Mouse (Mus musculus): ENCODE data around the gene Mob2.

Mob2 gene

DNA sequence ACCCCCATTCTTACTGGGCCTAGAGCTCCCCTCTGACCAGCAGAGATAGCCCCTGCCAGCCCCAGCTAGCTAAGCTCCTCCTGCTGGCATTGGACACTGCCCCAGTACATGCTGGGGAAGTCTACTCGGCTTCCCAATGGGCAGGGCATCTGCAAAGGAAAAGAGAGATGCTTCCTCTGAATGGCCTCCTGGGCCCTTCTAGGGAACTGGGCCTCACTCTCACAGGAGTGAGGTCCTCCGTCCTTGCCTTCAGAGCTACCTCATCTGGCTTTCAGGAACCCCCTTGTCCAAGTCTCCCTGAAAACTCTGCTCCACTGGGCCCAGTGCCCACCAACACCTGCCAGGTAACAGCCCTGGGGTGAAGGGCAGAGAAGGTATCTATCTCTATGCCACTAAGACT lies 20.0 kb upstream of the Mob2 start:
- DNase-seq (ENCODE audit: low spot score in 2 of 2) = no peak

DNA sequence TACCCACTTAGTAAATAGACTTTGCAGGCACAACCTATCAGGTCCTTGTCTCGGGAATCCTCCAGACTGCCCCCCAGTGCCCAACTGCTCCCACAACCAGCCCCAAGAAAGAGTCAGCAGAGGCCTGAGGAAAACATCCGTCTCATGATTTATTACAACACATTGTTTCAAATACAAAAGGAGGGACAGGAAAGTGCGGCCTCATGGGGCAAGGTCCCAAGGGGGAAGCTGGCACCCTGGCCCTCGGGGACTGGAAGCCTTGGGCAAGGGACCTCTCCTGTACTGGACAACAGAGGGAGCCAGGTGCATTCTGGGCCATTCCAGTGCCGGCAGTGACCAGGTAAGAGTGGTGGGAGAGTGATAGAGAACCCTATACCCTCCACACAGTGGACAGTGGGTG lies 18.5 kb upstream of the Mob2 start:
- DNase-seq (ENCODE audit: low spot score in 2 of 2) = no peak

GRCm38 (mm10) chr7:142077138-142077537 lies 16.3 kb upstream of the Mob2 start:
- peak in 1 of 2 experiments; percentile 17 for DNase-seq (ENCODE audit: low spot score in 2 of 2)

GRCm38 (mm10) chr7:142074146-142074886 lies 13.5 kb upstream of the Mob2 start:
- no peak for DNase-seq (ENCODE audit: low spot score in 2 of 2)

DNA sequence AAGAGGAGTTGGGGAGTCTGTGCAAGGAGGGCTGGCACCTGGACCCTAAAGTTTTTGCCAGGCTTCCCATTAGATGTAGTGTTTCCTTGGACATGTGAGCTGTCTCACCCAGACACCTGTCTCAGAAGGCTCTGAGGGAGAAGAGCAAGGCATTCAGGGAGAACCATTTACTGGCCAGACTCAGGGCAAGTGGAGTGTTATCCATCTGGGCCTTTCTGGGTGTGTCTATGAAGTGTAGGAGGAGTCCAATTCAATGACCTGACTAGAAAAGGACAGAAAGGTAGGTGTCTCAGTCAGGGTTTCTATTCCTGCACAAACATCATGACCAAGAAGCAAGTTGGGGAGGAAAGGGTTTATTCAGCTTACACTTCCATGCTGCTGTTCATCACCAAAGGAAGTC lies 10.9 kb upstream of the Mob2 start:
- DNase-seq (ENCODE audit: low spot score in 2 of 2) = no peak

DNA sequence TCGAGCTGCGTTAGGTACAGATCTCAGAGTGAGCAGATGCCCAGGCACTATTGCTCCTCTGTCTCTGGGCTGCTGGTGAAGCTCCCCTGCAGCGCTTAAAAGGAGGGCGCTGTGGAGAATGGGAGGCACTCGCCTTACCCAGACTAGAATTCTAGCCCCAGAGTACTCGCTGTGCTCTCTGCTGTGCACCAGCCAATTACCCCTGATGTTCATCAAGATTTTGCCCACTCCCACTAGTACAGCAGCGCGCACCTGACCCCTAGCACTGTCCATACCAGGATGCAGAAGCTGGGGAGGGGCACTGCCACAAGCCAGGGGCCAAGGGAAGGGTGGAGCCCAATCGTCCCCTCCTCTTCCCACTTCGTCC lies 10.3 kb upstream of the Mob2 start:
- no peak for DNase-seq (ENCODE audit: low spot score in 2 of 2)

- peak; percentile 77 to 78 for DNase-seq (ENCODE audit: low spot score in 2 of 2)
These were observed 9.8 kb upstream of the Mob2 start for GRCm38 (mm10) chr7:142070458-142071211.

- DNase-seq (ENCODE audit: low spot score in 2 of 2) = no peak
These were observed 7.6 kb upstream of the Mob2 start for GRCm38 (mm10) chr7:142068429-142068828.

GRCm38 (mm10) chr7:142060185-142060930 lies 507 bp downstream of the Mob2 start:
- DNase-seq (ENCODE audit: low spot score in 2 of 2) = no peak

DNA sequence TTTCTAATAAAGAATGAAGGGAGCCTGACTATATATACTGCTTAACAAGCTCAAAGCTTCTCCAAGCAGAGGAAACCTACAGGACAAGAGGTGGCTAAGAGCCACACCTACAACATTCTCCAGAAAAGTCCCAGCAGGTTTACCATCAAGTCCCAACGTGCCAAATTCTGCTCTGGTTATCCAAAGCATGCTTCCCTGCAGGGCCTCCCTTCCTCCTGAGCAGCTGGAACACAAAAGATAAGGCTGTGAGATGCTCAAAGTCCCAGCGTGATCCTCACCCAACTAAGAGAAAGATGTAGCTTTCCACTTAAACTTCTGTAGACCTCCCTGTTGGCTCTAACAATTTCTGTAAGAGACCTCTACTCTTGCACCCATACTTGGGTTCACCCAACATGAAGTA lies 1.8 kb downstream of the Mob2 start:
- no peak for DNase-seq (ENCODE audit: low spot score in 2 of 2)

GRCm38 (mm10) chr7:142057121-142057520 lies 3.7 kb downstream of the Mob2 start:
- no peak for DNase-seq (ENCODE audit: low spot score in 2 of 2)

- no peak for DNase-seq (ENCODE audit: low spot score in 2 of 2)
These were observed 4.2 kb downstream of the Mob2 start for GRCm38 (mm10) chr7:142056601-142057061.

DNA sequence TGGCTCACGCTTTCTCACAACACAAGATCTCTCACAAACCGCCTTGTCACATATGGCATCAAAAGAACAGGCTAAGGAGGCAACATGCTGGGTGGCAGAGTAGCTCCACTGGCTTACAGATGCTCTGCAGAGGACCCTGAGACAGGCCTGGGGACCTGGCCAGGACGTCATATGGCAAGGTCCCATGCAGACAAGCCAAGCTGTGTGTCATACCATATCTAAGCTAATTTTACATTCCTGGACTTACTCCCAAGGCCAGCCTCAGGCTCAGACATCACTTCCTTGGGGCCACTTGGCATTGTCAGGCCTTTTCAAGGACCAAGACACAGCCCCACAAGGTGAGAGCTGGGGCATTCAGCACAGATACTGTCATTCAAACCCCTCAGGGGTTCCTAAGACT lies 5.4 kb downstream of the Mob2 start:
- DNase-seq (ENCODE audit: low spot score in 2 of 2) = no peak

DNA sequence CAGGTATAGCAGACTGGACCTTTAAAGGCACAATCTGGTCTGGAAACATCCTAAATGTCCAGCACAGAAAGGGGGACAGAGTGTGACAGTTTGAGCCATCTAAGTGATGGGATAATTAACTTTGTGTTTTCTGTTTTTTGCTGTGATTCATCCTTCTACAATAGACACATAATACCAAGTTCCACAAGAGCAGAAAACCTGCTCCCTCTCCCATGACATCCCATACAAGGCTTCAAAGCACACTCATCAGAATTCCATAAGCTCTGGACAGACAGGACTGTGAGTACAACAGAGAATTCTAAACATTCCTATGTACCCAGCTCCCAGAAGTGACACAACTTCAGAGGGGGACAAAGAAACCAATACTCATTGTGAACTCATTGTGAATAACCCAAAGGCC lies 10.3 kb downstream of the Mob2 start:
- DNase-seq (ENCODE audit: low spot score in 2 of 2) = no peak

DNA sequence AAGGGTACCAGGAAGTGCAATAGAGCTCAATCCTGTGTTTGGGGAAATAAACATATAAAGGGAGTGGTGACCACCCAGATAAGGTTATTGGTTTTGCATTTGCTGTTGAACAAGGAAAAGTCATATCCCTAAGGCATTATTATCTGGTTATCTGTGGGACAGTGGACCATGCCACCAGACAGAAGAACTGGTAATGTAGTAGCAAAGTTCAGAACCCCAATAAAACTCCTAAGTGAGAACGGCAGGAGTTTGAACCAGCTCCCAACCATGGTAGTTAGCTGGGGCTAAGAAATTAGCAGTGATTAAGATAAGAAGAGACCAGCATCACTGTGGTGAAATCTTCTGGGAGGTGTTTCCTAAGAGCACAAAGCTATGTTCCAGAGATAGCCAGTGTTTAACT lies 14.9 kb downstream of the Mob2 start:
- no peak for DNase-seq (ENCODE audit: low spot score in 2 of 2)

- DNase-seq (ENCODE audit: low spot score in 2 of 2) = no peak
These were observed 15.5 kb downstream of the Mob2 start for GRCm38 (mm10) chr7:142045344-142045743.

DNA sequence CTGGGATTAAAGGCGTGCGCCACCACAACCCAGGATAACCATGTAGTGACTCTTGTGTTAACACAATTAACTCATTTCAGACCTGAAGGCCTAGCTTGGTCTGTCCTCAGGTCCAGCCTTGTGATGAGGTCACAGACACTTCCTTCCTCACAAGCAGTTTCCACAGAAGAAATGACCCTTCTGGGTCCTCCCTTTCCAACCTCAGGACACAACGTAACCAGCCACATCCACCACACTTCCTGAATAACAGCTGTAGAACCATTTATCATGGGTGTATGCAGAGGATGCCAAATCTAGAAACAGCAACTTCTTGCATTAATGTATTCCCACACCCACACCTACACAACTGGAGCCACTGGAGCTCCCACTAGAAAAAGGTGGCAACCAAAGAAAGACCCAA lies 20.1 kb downstream of the Mob2 start:
- no peak for DNase-seq (ENCODE audit: low spot score in 2 of 2)

DNA sequence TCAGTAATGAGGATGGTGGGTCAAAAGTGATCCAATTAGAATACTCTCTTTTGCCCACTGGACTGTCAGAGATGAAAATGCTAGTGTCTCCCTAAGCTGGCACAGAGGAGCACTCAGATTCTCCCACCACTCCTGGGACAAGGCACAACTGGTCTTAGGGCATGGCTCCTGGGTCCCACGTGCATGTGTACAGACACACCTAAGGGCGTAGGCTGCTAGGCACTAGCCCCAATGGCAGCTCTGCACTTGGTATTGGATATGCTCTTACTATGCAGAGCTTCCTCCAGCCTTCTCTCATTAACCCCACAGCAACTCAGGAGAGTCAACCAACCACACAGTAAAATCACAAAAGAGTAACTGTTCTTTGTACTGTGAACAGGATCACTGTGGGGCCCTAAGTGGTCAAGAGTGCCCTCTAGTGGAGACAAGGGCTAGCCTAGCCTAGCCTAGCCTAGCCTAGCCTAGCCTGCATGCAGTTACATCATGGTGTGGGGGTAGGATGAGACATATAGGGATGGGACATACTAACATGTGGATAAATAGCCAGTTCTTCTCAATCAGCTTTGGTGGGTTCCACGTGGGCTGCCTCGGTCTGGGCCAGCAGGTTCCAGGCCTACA lies 23.2 kb downstream of the Mob2 start:
- DNase-seq (ENCODE audit: low spot score in 2 of 2) = peak; percentile 31 to 47

GRCm38 (mm10) chr7:142035048-142035811 lies 25.6 kb downstream of the Mob2 start:
- no peak for DNase-seq (ENCODE audit: low spot score in 2 of 2)

DNA sequence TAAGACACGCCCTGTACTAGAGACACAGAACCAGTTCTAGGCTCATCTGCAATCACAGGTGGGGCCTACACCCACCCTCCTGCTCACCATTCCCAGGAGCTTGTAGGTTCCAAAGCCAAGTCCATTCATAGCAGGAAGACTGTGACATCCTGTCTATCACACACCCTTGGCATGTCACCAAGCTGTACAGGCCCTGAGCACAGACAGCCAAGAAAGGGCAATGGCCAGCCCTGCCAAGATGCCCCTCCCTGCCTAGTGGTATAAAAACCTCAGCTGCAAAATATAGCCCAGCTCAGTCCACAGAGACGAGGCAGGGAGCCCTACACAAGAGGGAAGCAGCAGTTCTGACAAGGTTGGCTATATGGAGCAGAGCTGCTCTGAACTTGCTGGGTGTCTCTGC lies 26.7 kb downstream of the Mob2 start:
- no peak for DNase-seq (ENCODE audit: low spot score in 2 of 2)

DNA sequence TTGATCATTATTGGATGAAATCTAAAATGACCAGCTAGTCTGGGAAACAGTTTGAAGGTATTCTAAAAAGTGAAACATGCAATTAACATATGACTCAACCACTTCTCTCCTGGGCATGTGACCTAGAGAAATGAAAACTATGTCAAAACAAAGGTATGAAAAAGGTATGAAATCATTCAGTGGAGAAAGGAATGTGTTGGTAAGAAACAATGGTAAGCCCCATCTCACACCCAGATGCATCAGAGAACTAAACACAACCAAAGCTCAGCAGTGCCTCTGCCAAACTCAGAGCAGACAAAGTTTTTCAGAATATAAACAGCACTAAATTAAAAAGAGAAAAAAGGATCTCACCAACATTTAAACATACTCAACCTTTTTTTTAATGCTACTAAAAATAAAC lies 30.8 kb downstream of the Mob2 start:
- DNase-seq (ENCODE audit: low spot score in 2 of 2) = no peak
